Mouse (Mus musculus) MEL (cell line): ENCODE data around the gene Best1.
A peak's percentile ranks its signal among the peaks of the same experiment; 100 is the strongest.

Experiments
- CTCF ChIP-seq, 3 experiments: IDR thresholded peaks in 2 of 3; conservative IDR thresholded peaks in 1 of 3; 2 replicates each; pipeline ENCODE4 v1.5.1; 2011 to 2012; ENCODE audit warnings: low read length in 3 of 3, low read depth in 2 of 3, mild to moderate bottlenecking in 2 of 3, improper control_type of control experiment in 1 of 3, inconsistent platforms in 1 of 3, mixed read lengths in 1 of 3, moderate library complexity in 1 of 3; ENCODE audit not compliant: control insufficient read depth in 1 of 3, insufficient read depth in 1 of 3, poor library complexity in 1 of 3, severe bottlenecking in 1 of 3
- ETS1 ChIP-seq: IDR thresholded peaks from 2 replicates; pipeline ENCODE4 v1.6.1; 2012; ENCODE audit warnings: low read depth, mild to moderate bottlenecking, inconsistent platforms, low read length, improper control_type of control experiment, moderate library complexity
- JUND ChIP-seq: IDR thresholded peaks from 2 replicates; pipeline ENCODE4 v1.6.1; 2011; ENCODE audit warnings: low read depth, mild to moderate bottlenecking, improper control_type of control experiment, low read length
- NELFE ChIP-seq: IDR thresholded peaks from 2 replicates; pipeline ENCODE4 v1.6.1; 2011; ENCODE audit warnings: low read depth, low read length, improper control_type of control experiment
- POLR2AphosphoS5 ChIP-seq: IDR thresholded peaks from 2 replicates; pipeline ENCODE4 v1.6.1; 2012; ENCODE audit warnings: low read depth, borderline replicate concordance, mild to moderate bottlenecking, inconsistent platforms, low read length, moderate library complexity, mixed read lengths
- ZMIZ1 ChIP-seq: IDR thresholded peaks from 2 replicates; pipeline ENCODE4 v1.6.1; 2012; ENCODE audit warnings: low read depth, mild to moderate bottlenecking, inconsistent platforms, low read length, improper control_type of control experiment, moderate library complexity

GRCm38 (mm10) chr19:9991304-9991703, 10.1 kb downstream of the Best1 start:
- no peak for TF ChIP-seq ZMIZ1
- TF ChIP-seq CTCF (IDR thresholded peaks at IDR 0.05 in 2 of 3, conservative IDR thresholded peaks at IDR 0.05 in 1 of 3; ENCODE audit: control insufficient read depth in 1 of 3, insufficient read depth in 1 of 3, low read depth in 2 of 3, low read length in 3 of 3, poor library complexity in 1 of 3, severe bottlenecking in 1 of 3): peak; percentile 92 to 99 (median 94)
- no peak for TF ChIP-seq ETS1
- no peak for TF ChIP-seq JUND
- no peak for TF ChIP-seq NELFE
- no peak for TF ChIP-seq POLR2AphosphoS5
